Mouse (Mus musculus) adrenal gland, postnatal 36 days (tissue): ENCODE data around the gene Nos1. TPM values are rescaled to one million over a fixed set of nuclear protein-coding genes. Genes with fewer than 3 reads are reported as not detected.

Experiments
- DNase-seq, 2 experiments: peaks; one replicate each; pipeline ENCODE4 v3.0.0; 2021; ENCODE audit warnings: mixed read lengths in 1 of 2
- total RNA-seq, 2 experiments: library from RNA; stranded (reverse); gene quantifications; 2 replicates each; pipeline ENCODE4 v1.2.3; 2021

Nos1 gene
- total RNA-seq, 2 experiments from 2014 or later = 0.43 to 0.63 TPM

DNA sequence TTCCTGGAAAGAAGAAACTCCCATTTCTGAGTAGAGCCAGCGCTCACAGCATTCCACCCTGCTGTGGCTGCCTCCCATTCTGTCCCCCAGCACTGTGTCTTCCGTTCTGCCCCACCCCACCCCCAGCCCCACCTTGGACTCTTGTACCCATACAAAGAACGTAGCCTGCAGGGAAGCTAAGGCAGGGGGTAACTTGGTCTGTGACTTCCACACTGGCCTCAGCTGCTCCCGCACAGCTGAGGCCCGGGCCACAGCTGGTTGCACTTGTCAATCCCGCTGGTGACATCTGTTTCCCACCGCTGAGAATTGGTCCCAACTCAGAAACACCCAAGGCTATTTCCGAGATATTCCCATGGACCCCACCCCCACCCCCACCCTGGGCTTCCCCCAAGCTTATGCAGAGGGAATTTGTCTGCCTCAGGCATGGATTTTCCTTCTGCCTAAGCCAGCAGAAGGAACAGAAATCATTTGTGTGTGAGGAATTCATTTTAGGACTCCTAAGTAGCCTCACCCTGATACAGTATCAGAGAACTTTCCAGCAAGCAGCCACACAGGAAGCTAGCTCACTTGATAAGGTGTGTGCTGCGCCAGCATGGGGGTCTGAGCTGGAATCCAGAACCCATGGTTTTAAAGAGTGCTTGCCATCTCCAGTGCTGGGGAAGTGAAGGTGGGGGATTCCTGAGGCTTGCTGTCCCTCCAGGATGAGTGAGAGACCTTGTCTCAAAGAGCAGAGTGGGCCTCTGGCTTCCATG, 117.4 kb downstream of the Nos1 start:
- no peak for DNase-seq

DNA sequence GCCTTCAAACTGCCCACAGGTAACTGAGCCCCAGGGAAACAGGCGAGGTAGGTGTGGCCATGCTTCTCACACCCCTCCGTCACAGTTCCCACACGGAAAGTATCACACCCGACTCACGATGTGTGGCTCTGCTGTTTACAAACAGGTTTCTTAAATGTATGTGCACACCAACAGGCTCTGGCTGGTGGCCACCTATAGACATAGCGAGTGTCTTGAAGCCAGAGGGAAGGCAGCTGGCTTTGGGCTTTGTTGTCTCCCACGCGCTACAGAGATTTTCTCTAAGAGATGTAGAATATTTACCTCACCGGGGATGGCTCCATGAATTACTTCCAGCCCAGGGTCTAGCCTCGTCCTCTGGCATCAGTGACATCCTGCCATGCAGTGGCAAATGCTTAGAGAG, 118.5 kb downstream of the Nos1 start:
- no peak for DNase-seq

DNA sequence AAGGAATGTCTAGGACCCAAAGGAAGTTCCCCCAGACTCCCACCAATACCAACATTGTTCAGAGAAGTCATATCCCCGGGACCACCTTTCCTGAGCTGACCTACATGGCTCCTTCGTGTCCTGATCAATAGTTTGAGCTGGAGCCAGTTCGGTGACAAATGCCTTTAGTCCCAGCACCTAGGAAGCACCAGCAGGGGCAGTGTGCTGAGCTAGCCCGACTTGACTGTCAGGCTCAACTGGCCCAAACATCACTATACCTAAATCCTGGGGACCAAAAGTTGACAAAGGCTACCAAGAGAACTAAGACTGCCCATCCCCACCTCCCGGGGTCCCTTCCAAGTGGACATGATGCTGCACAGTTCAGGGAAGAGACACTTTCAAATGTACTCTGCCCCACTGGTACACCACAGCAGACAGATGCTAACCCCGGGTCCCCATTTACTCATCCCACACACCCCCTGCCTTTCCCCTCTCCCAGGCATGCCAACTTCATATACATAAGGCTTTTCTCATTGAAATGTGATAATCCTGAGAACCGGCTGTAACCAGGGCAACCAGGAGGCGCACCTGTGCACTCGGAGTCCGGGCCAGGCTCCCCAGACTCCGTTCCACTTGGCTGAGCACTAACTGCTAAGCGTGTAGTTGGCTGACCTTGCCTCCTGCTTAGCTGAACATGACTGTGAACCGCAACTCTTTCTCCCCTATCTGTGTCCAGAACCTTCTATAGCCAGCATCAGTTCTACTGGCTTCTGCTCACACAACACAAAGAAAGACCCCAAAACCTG, 120.3 kb downstream of the Nos1 start:
- DNase-seq = no peak

DNA sequence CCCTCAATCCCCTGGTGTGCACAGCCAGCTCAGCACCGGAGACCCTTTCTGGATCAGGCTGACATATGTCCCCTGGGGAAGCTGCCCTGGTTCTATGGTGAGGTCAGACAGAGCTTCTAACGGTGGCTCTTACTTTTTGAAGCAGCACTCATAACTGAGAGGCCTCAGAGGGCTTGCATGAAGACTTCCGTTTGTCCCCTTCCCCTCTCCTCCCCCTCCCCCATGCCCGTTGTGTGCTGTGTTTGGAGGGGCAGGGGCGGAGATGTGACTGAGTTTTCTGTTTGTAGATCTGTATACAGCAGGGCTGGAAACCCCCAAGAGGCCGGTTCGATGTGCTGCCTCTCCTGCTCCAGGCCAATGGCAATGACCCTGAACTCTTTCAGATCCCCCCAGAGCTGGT, 122.7 kb downstream of the Nos1 start:
- DNase-seq = no peak

DNA sequence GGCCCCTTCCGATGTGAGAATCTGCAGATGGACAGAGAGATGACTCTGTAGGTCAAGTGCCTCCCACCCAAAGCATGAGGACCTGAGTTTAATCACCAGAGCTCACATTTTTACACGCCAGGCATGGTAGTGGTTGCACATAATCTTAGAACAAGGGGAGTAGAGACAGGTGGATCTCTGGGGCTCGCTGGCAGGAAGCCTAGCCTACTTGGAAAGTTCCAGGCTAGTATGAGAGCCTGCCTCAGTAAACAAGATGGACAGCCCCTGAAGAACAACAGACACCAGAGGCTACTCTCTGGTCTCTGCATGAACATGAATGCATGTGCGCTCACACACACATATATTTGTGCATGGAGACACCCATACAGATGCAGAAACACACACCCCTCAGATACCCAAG, 124.9 kb downstream of the Nos1 start:
- no peak for DNase-seq

DNA sequence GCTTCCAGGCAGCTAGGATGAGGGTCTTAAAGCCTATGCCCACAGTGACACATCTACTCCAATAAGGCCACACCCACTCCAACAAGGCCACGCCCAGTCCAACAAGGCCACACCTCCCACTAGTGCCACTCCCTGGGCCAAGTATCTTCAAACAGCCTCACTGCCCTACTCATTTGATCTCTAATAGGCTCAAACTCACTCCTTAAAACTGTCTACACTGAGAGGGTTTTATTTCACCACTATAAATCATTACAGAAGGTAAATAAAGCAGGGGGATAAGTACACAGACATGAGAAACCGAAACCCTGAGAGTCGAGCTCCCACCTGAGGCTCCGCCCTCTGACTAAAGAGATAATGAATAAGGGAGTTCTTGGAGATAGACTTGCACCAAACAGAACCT, 128.7 kb downstream of the Nos1 start:
- no peak for DNase-seq

DNA sequence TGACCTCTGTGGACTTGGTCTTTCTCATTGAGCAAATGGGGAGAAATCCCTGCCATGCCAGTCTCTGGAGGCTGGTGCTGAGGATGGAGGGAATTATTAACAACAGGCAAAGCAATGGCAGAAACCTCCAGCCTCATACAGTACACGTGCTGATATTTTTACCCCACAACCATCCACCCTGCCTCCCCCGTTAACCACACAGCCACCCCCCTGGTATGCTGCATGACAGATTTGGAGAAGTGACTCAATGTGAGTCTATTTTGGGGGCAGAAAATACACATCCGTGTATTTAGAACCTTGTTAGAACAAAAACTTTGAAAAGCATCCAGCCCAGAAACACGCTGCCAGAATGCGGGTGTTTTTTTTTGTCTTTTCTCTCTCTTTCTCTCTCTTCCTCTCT, 135.5 kb downstream of the Nos1 start:
- no peak for DNase-seq

DNA sequence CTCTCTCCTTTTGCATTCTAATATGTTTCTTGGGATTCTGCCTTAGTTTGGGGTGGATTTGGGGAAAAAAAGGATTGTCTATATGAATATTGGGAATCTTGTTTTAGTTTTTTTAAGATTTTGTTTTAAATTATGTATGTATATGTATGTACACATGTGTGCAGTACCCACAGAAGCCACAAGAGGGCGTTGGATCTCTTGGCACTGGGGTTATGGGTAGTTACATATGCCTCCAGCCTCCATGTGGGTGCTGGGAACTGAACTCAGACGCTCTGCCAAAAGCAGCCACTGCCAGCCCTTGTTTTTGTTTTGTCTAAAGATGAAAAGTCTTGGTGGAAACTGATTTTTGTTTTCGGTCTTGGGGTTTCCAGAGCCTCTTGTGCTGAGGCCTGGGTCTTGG, 136.1 kb downstream of the Nos1 start:
- DNase-seq = no peak

DNA sequence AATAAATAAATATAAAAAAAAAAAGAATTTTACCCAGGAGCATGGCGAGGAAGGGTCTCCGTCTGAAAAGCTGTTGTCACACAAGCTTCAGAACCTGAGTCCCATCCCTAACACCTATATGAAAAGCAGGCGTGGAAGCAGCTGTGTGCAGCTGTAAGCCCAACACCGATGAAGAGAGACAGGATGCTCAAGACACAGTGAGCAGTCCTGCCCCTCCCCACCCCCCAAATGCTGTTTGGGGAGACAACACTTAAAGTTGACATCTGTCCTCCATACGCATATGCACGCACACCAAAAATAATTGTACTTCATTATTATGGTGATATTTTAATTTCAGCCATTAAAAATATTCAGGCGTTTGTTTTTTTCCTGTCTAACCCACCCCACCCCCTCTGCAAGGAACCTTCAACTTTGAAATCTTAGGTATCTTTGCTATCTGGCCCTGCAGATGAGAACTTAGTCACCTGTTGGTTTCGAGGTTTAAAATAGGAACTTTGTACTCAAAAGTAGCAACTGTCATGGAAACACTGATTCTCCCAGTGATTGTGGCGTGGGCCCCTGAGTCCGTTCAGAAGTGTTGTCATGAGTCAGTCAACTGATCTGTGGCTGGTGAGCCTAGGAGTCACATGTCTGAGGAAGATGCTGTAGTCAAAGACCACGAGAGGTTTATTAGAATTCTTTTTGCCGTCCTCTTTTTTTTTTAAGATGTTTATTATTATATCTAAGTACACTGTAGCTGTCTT, 141.1 kb downstream of the Nos1 start:
- DNase-seq = no peak

DNA sequence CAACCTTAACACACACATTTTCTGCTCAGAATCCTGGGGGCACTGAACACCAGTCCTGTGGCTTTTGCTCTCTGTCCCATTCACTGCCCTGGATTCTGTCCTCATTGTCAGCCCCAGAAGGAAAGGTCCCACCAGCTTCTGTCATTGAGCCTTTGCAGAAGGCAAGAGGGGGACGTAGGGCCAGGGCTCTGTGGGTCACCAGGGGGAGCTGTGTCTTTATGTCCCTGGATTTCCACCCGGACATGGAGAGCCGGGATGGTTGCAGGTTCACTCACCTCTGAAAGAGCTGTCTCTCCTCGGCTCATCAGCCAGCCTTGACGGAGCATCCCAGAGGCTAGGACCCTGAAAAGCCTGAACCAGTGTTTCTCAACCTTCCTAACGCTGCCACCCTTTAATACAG, 142.9 kb downstream of the Nos1 start:
- no peak for DNase-seq

DNA sequence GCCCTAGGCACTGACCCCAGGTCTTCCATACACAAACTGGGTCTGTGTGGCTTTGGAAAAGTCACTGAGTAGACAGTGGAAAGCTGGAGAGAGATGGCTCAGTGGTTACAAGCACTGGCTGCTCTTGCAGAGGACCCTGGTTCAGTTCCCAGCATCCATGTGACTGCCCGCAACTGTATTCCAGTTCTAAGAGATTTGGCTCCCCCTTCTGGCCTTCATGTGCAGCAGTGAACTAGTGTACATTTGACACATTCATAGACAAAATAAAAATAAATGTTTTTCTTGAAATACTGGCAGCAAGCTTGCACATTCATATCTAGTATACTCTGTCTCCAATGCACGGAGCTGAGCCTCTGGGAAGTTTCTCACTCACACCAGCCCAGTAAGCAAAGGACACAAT, 147.7 kb downstream of the Nos1 start:
- DNase-seq = no peak

DNA sequence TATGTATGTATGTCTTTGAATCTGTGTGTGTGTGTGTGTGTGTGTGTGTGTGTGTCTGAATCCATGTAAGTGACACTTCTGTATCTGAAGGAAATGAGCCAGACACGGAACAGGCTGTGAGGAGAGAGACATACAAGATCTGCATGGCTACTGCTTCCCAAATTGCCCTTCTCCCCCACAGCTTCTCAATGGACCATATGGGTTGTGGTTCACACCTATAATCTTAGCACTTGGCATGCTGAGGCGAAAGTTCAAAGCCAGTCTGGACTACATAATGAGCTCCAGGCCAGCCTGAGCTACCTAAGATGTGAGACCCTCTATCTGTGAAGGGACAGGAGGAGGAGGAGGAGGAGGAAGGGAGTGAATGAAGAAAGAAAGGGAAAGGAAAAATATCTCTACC, 151.4 kb downstream of the Nos1 start:
- DNase-seq = no peak

DNA sequence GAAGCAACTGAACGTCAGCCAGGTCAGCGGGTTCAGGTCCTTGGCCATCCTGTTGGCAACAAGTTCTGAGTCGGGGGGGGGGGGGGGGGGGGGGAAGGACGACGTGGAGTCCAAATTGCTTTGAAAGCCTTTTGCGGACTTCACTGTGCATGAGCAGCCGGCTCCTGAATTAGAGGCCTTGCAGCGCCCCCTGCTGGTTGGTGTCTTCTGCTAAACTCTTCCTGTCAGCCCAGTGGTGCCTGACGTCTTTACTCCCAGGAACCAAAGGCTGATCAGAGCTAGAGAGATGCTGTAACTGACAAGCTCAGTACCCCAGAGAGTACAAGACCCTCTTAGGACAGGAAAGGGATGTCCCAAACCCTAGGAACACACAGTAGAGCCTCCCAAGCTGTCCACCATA, 152.0 kb downstream of the Nos1 start:
- peak; percentile 86 to 93 for DNase-seq

DNA sequence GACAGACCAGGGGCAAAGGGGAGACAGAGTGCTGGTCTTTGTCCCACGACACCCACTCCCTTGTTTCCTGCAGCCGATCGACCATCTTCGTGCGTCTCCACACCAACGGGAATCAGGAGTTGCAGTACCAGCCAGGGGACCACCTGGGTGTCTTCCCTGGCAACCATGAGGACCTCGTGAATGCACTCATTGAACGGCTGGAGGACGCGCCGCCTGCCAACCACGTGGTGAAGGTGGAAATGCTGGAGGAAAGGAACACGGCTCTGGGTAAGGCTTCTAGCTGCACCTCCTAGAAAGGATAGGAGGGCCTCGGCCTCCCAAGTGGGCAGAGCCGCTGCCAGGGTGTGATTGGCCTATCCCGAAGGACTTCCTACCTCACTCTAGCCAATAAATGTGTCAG, 155.5 kb downstream of the Nos1 start:
- no peak for DNase-seq

DNA sequence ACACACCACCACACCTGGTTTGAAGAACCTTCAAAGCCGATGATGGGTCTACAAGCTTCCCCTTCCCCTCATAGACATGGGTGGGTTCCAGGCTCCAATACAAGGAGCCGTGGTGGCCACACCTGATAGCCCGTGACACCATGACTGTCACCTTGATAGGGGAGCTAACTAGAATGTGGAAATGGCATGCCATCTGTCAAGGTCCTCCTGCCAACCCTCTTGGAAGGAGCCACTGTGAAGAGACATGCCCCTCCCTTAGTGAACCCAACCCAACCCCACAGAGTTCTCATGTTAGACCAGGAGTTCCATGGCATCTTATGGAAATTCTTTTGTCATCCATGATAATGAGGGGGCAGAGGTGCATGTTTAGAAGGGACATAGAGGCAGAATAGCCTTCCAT, 156.4 kb downstream of the Nos1 start:
- no peak for DNase-seq

DNA sequence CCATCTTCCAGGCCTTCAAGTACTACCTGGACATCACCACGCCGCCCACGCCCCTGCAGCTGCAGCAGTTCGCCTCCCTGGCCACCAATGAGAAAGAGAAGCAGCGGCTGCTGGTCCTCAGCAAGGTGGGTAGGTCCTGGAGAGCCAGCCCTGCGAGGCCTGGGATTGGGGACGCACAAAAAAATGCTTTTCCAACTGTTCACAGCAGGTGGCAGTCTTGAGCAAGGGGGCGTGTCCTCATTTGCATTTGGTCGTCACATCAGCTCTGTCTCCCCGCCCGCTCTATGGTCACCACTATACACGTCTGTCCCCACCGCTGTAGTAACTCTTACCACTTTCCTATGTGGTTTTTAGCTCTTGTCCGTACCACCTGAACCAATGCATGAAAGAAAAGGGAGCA, 157.3 kb downstream of the Nos1 start:
- DNase-seq = peak; percentile 72 to 78

DNA sequence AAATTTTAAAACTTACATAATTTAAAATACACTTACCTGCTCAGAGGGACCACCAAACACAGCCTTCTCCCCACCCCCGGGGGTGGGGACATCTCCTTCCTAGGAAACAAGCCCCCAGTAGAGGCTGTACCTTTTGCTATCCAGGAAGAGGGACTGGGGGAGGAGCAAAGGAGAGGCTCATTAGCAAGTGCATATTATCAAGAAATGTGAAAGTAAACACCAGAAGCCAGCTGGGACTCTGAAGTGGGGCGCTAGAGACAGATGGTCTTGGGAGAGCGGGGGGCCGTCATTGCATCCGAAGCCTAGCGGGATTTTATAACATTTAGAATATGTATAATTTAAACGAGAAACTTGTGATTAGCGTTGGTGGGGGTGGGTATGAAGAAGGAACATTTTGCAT, 158.6 kb downstream of the Nos1 start:
- no peak for DNase-seq

DNA sequence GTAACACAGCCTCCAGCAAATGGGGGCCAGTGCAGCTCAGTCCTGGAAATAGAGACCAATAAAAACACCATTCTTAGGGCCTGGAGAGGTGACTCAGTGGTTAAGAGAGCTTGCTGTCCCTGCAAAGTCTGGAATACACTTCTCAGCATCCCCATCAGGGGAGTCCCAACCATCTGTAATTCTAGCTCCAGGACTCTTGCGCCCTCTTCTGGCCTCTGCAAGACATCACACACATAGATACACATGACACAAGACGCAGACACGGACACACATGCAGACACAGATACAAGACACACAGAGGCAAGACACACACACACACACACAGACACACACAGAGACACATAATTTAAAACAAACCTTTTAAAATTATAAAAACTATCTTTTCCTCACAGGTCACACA, 160.7 kb downstream of the Nos1 start:
- no peak for DNase-seq

DNA sequence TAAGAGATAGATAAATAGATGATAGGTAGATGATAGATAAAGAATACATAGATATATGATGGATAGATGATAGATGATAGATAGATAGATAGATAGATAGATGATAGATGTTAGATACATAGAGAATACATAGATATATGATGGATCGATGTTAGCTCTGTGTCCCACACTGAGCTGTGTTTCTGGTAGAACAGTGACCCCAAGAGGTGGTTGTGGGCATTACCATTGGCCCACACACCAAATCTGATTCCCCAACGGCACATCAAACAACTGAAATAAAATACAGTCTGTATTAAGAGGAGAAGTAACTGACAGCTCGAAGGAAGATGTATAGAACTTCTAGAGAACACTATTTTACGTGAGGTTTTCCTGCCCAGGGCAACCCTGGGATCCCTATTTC, 165.8 kb downstream of the Nos1 start:
- DNase-seq = peak; percentile 35 to 52

DNA sequence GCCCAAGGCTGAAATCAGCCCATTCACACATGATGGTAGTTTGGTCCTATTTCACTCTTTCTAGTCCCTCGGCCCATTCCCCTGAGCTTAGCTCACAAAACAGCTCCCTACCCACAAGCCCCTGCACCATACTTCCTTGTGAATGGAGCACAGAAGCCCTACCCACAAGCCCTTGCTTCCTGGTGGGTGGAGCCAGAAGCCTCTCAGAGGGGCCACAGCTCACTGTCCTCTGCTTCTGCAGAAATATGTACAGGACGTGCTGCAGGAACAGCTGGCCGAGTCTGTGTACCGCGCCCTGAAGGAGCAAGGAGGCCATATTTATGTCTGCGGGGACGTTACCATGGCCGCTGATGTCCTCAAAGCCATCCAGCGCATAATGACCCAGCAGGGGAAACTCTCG, 168.6 kb downstream of the Nos1 start:
- no peak for DNase-seq

DNA sequence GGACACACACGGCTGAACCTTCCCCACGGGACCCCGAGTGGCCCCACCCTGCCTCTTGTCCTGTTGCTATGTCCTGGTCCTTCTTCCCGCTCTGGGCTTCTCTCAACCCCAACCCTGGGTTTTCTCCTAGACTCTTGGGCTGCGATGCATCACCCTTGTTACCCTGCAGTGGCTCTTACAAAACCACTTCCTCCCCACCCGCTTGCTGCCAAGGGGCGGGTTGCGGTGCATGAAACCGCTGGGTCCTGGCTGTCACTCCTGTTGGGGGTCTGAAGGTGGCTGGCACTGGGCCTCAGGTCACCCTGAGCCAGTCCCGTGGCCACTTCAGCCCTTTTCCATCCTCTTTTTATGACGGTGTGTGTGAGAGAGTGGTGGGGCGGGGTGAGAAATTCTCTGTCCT, 173.1 kb downstream of the Nos1 start:
- no peak for DNase-seq

DNA sequence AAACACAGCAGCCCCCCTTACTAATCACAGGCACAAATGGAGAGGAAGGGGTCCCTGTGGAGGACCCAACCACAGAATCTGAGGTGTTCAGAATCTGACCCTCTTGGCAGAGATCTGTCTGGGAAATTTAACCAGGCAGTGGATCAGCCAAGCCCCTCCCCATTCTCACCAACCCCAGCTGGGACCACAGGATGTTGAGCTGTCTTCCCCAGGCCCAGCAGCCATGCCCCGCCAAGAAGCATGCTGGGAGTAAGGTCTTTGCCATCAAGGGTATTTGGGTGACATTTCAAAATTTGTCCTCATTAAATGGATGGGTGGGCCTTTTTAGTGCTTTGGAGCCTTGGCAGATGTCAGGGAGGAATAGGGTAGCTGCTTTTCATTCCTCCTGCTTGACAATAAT, 173.6 kb downstream of the Nos1 start:
- no peak for DNase-seq
